Mouse (Mus musculus) CD4-positive, CD25-positive, alpha-beta regulatory T cell, adult 2 months (primary cell): ENCODE measurements around the gene Lrrk2.
A peak's percentile ranks its signal among the peaks of the same experiment; 100 is the strongest.

Experiments used
- DNase-seq: peaks from one replicate; pipeline ENCODE4 v3.0.0-alpha.2; 2012; ENCODE audit warnings: low read depth, low spot score

Gene Lrrk2

GRCm38 (mm10) chr15:91672645-91673568 lies at the start of gene Lrrk2:
Lrrk2 (plus strand) TSS chr15:91673175.
- DNase-seq, result peak; percentile 35

DNA sequence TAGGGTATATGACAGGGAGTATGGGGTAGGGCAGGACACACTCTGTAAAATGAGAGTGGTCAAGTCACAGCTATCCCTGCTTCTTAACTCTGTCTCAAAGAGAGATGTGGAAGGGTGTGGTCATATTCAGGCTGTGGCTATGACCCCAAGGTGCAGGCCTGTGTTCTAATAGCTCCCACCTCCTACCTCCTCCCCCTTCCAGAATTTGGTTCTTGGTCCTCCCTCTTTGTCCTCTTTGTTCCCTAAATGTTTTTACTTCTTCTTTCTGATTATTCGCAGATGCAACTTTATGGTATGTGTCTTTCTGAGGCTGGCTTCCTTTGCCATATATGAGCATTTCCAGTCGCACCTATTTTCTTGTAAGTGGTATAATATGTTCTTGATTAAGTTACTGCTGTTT lies 48.5 kb upstream of the Lrrk2 start:
- no peak for DNase-seq

- DNase-seq, result no peak
Observed at GRCm38 (mm10) chr15:91629137-91629536, 43.8 kb upstream of the Lrrk2 start.

- DNase-seq, result no peak
Observed at GRCm38 (mm10) chr15:91632473-91632872, 40.5 kb upstream of the Lrrk2 start.

DNA sequence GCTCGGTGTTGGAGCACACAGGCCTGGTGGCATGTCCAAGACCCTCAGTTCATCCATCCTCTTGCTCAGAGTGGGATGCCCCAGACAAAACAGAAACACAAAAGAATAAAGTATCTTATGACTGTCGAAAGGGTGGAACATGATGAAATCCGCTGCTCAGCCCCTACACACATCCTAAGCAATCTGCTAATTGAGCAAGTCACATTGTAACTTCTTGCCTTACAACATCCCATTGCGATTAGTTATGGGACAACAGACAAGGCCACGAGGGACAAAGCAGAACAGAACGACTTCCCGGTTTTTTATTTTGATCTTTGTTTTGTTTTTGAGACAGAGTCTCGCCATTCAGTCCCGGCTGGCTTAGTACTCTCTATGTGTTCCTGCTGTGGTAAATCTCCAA lies 39.9 kb upstream of the Lrrk2 start:
- no peak for DNase-seq

DNA sequence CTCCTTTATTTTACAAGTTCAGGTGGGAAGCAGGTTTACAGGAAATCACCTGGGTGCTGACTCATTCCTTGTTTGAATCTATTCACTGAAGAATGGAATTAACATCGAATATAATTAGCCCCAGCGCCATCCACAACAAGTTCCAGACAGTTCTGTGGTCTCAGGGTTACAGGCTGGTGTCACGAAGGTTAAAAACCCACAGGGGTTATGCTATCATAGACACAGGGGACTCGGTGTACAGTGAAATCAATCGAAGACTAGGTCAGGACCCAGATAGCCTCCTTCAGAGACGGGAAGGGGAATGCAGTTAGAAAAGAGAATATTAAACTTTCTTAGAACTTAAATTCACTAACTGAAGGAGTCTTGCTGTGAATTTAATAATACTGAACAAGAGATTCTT lies 39.2 kb upstream of the Lrrk2 start:
- no peak for DNase-seq

- peak; percentile 10 for DNase-seq
Observed at GRCm38 (mm10) chr15:91634236-91634635, 38.7 kb upstream of the Lrrk2 start.

GRCm38 (mm10) chr15:91641631-91642030 lies 31.3 kb upstream of the Lrrk2 start:
- DNase-seq, result no peak

- DNase-seq, result no peak
Observed at GRCm38 (mm10) chr15:91642682-91643306, 30.2 kb upstream of the Lrrk2 start.

- peak; percentile 3 for DNase-seq
Observed at GRCm38 (mm10) chr15:91643632-91644348, 29.2 kb upstream of the Lrrk2 start.

GRCm38 (mm10) chr15:91650270-91650669 lies 22.7 kb upstream of the Lrrk2 start:
- DNase-seq, result no peak

DNA sequence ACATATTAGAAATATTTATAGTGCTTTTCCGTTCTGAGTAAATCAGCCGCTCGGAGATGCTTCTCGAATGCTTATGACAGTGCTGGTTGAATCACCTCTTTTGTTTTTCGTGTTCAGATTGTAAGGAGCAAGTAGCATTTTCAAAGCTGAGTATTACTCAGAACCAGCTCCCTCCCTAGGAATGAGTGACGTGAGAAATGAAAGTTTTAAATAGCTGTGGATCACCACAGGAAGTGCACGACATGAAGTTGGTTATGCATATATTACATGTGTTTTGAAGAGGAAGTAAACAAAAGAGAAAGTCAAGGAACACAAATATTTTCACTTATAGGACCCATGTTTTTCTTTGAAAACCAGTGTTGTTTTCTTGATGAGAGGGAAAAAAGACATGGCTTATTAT lies 21.5 kb upstream of the Lrrk2 start:
- DNase-seq, result peak; percentile 13

DNA sequence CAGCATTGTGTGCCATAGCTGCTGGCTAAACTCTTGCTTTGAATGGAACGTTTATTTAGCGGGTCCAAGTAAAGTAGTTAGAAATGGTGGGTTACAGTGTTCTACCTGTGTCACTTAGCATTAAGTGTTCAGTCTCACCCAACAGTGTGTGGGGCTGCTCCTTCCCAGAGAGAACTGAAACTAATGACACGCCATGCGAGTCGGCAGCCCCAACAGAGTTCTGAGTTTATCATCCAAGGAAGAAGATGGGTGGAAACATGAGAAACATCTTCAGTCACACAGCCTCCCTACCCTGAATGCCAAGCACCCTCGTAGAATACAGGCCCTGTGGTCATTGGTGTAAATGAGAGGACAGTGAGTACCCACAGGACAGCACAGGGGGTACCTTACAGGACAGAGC lies 14.7 kb upstream of the Lrrk2 start:
- DNase-seq, result no peak

- DNase-seq, result no peak
Observed at GRCm38 (mm10) chr15:91660277-91661078, 12.5 kb upstream of the Lrrk2 start.

DNA sequence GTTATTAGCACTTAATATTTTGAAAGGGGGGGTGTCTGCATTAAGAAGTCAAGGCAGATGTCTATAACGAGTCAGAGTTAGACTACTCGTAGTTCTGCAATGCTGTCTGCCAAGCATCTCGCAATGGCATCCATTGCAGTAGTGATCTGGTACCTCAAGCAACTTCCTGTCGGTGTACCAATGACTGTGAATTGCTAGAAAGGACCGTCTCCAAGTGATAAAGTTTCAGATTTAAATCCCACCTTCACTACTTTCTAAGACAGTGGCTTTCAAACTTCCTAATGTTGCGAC lies 12.0 kb upstream of the Lrrk2 start:
- DNase-seq, result no peak

GRCm38 (mm10) chr15:91664586-91665132 lies 8.3 kb upstream of the Lrrk2 start:
- no peak for DNase-seq

GRCm38 (mm10) chr15:91665530-91665929 lies 7.4 kb upstream of the Lrrk2 start:
- DNase-seq, result no peak

- DNase-seq, result no peak
Observed at GRCm38 (mm10) chr15:91671216-91671615, 1.8 kb upstream of the Lrrk2 start.

DNA sequence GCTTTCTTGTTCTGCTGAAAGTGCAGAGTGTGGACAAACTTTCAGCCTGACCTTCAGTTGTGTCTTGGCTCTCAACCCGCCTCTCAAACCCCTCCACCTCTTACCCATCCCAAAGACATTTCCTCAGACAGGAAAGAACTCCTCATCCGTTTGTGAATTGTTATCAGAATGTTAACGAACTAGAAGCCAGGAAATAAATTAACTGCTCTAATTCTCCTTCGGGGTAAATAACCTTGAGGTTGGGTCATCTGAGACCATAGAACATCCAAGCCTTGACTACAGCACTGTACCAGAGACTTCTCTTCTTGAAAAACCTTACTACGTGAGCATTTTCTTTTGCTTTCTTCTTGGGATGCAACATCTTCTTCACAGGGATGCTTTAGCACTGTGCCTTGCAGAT lies 988 bp upstream of the Lrrk2 start:
- DNase-seq, result no peak

DNA sequence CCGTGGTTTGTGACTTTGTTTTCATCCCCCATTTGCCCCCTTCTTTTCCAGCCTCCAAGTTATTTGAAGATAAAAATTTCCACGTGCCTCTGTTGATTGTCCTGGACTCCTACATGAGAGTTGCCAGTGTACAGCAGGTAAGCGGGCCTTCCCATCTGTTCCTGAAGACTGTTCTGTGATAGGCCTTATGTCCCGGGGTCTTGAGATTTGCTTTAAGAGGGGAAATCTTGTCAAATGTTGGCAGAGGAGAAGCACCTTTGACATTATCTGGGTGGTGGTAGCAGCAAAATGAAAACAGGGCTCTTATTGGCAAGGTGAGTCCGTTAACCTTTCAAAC lies 562 bp downstream of the Lrrk2 start:
- DNase-seq, result no peak

- DNase-seq, result peak; percentile 3
Observed at GRCm38 (mm10) chr15:91680116-91680515, 7.1 kb downstream of the Lrrk2 start.
